Mouse (Mus musculus) neural tube, embryonic 10.5 days (tissue): ENCODE measurements around the gene Sec13.
A peak's percentile ranks its signal among the peaks of the same experiment; 100 is the strongest.
"Not testable (repeated sequence)": the region's sequence is repeated elsewhere in the genome, so short reads cannot be mapped to it uniquely, and the experiment has no call there.

Experiments
- DNase-seq: peaks from one replicate; pipeline ENCODE4 v3.0.0-alpha.2; 2017; ENCODE audit warnings: low spot score; ENCODE audit errors: extremely low spot score

Sec13 gene

DNA sequence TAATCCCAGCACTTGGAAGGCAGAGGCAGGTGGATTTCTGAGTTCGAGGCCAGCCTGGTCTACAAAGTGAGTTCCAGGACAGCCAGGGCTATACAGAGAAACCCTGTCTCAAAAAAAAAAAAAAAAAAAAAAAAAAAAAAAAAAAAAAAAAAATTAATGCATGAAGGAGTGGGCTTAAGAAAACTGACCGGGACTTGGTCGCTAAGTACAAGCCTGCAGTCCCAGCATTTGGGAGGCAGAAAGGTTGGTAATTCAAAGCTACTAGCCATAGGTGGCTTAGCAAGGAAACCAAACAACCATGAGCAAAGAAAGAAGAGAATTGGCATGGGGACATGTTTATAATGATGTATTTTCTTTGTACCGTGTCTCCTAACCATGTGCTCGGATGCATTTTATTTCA, 27.2 kb downstream of the Sec13 start:
- not testable (repeated sequence) for DNase-seq

- DNase-seq: no peak
Observed at GRCm38 (mm10) chr6:113712718-113713117, 27.8 kb downstream of the Sec13 start.

GRCm38 (mm10) chr6:113697222-113698205, 43.0 kb downstream of the Sec13 start:
- DNase-seq: peak; percentile 59

GRCm38 (mm10) chr6:113696582-113697221, 43.8 kb downstream of the Sec13 start, which contains the start of gene Tatdn2:
Tatdn2 (plus strand) TSS chr6:113697050.
- DNase-seq: peak; percentile 92

DNA sequence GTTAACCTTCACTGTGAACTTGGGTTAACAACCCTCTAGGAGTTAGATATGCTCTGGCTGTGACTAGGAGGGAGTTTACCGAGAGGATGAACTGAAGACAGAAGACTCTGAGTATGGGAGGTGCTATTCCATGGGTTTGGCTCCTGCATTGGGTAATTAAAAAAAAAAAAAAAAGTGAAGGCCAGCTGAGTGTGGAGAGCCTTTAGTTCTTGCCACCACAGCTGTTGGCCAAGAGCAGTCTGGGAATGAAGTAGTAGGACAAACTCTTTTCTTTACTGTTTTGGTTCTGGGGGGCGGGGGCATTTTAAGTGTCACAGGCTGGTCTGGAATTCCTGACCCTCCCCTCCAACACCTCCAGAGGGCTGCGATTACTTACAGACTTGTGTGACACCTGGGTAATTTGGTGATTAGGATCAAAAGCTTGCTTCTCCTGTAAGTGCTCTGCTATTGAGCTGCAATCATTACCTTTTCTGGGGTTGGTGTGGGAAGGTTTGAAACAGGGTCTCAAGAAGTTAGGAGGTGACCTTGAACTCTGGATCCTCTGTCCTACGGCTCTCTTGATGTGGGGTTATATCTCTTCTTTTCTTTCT, 44.7 kb downstream of the Sec13 start:
- no peak for DNase-seq

DNA sequence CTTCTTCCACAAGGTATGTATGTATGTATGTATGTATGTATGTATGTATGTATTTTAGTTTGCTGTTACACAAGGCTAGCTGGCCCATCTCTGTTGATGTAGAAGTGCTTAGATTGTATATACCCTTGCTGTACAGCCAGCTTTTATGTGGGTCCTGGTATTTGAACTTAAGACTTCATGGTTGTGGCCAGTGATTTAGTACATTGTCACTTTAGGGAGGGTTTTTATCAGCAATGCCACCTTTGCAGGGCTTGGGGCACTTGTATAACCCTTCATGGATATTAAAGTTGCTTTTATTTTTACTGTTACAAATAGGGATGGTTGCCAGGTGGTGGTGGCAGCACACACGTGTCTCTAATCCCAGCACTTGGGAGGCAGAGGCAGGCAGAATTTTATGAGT, 45.3 kb downstream of the Sec13 start:
- DNase-seq: no peak

DNA sequence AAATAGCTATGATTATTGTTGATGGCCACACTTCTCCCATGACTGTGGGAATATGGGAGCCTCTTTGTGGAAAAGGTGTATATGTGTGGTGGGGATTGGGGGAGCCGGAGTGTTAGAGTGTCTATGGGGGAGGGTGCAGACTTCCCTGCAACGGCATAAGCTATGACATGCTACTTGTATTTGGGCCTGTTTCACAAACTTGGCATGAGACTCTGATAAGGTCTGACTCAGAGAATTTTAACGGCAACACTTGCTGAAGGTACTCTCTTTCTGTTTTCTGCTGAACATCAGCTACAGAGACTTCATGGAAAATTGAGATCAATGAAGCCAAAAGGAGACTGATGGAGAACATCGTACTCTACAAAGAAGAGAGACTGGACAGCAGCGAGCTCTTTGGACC, 47.2 kb downstream of the Sec13 start:
- no peak for DNase-seq

- no peak for DNase-seq
Observed at GRCm38 (mm10) chr6:113692661-113693133, 47.8 kb downstream of the Sec13 start.

DNA sequence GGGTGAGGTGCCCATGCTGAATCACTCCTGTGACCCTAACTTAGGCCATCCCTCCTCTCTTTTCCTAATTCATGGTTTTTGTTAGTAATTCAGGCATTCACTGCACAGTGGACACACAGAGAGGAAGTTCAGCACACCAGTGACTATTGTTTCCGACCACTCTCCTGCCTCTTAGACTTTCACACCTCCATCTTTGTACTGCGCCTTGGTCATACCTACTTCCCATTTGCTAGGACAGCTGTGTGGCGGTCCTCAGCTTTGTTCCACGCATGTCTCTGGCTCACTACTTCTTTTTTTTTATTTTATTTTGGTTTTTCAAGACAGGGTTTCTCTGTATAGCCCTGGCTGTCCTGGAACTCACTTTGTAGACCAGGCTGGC, 49.5 kb downstream of the Sec13 start:
- no peak for DNase-seq

DNA sequence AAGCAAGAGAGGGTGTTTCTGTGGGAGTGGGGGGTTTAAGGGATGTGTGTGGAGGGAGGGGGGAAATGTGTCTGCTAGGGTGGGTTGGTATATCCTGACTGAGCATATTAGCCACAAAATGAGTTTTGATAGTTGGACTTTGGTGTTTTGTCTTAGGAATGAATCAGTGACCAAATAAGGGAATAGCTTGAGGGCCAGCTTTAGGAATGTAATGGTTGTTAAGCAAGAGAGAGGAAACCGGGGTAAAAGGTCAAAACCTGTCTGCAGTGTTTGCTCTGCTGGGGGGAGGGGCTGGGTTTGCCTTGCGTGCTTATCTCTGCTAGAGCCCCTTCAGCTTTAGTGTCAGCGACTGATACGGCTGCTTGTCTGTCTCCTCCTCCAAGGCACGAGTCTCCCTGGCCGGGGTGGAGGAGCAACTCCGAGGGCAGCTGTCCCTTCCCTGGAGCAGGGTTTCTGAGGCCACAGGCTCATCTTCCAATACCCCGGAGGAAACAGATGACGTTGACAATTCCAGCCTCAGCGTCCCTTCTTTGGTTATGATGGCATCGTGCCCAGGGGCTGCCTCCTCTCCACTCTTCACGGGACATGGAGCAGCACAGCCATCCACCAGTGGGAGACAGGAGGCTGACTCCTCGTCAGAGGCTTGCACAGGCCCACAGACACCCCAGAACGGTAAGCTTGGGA, 50.0 kb downstream of the Sec13 start:
- peak; percentile 75 for DNase-seq

DNA sequence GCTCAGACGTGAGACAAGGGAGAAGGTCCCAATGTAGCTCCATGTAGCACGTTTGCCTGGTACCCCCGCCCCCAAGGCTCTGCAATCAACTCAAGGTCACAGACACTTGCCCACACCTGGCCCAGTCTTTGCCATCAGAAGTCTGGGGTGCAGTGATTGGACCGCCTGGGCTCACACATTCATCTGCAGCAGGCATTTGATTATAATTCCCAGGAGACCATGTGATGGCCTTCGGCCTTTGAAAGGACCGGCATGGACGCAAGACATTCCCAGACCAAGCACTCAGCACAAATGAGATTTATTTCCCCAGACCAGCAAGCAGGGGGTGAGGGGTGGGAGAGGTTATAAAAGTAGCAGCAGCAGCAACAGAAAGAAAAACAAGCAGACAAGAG, 50.5 kb downstream of the Sec13 start:
- DNase-seq: peak; percentile 71

- DNase-seq: no peak
Observed at GRCm38 (mm10) chr6:113686551-113687125, 53.9 kb downstream of the Sec13 start.

DNA sequence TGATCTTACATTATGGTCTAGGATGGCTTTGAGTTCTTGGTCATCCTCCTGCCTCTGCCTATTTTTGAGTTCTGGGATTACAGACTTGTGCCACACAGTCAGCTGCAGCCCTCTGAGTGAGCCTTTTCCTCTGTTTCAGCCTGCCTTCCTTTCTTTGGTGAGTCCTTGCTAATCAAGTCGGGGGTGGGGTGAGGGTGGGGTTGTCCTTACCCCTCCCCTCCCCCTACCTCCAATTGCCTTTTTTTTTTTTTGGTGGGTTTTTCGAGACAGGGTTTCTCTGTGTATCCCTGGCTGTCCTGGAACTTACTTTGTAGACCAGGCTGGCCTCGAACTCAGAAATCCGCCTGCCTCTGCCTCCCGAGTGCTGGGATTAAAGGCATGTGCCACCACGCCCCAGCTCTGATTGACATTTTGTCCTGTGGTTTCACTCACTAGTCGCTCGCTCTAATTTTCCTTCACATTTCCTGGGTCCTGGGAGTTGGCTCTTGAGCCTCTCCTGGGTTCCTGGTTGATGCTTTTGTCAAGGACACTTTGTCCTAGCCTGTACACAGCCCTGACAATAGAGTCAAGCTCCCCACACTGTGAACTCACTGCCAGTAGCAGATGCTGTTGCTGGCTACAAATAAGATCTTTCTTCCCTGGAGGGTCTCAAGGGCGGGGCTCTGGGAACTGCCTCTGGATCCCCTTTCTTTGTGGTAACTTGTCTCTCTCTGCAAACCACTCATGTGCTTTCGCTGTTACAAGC, 57.3 kb downstream of the Sec13 start:
- DNase-seq: no peak

- DNase-seq: peak; percentile 84
Observed at GRCm38 (mm10) chr6:113681271-113681670, 59.3 kb downstream of the Sec13 start.

DNA sequence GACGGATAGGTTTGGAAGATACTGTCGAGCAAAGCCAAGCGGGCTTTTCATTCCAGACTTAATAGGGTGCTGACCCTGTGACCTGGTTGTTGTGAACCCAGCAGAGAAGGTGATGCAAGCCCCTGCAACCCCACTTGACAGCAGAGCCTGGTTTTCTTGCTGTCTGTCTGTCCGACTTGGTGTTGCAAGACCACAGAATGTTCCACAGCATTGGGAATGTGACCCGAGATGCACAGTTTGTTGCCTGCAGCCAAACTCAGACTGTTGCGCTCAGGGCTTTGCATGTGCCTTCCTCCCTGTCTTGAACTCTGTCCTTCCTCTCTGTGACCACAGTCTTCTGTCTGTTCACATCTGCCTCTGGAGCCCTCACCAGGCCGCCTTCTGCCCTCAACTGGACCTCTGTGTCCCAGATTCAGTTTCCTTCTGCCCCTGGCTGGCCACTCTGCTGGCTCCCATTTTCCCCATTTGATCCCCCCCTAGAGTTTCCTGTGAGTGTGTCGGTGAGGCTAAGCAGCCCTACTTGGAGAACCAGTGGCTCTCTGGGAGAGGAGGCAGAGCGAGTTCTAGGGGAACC, 60.5 kb downstream of the Sec13 start:
- no peak for DNase-seq

DNA sequence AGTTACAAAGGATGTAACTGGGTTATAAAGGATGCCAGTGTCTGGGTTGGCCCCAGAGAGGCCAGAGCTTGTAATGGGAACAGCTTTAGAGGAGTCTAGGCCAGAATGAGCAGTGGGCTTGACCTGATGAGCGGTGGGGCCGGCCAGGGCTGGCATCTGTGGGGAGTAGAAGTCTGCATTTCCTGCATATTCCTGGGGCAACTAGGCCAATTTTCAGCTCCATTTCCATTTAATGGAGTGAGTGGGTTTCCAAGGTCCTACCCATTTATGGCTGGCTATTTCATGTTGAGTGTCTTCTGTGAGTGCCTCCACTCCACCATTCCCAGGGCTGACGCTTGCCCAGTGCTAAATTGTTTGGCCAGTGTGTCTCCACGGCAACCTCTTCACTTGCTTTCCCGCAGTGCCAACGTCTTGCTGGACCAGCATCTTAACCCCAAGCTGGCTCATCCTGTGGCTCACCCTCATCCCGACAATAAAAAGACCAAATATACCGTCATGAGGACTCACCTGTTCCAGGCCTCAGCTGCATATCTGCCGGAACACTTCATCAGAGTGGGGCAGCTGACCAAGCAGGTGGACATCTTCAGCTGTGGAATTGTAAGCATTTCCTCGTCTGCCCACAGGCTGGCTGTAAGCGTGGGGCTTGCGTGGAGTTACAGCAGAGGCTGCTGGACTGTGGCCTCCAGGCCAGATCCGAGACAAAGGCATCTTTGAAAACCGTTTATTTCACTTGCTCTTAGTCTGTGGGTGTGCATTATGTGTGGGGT, 62.1 kb downstream of the Sec13 start:
- no peak for DNase-seq
